Mouse (Mus musculus): ENCODE measurements at regions not wholly inside any gene's neighbourhood (a gene's known extent, or its start where the extent isn't known, plus 50 kb on each side); places are given as distances from the start of the nearest gene placed in this dataset.

DNA sequence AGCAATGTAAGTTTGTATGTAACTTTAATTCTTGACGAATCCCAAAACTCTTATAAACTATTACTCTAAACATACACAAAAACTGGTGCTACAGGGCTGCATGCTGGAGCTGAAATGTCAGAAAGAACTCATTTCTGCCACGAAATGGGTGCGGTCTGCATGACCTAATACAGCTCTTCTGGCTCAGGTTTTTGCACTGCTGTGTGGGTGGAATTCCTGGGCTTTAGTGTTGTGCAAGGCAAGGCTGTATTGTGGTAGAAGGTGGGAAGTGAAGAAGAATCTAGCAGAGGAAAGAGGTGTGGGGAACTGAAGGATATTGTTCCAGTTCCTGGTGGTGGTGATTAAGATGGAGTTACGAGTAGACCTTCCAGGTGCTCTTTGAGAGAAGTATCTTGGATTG lies 476.6 kb upstream of the Zeb2 start:
- DNase-seq = no peak

DNA sequence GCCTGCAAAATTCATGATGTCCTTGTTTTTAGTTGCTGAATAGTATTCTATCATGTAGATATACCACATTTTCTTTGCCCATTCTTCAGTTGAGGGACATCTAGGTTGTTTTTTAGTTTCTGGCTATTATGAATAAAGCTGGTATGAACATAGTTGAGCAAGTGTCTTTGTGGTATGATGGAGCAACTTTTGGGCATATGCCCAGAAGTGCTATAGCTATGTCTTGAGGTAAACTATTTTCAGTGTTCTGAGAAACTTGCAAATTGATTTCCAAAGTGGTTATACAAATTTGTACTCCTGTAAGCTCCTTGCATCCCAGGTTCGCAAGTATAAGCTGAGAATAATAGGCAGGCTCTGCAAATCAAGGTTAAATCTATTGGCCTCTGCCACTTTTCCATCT lies 473.8 kb upstream of the Zeb2 start:
- no peak for DNase-seq

DNA sequence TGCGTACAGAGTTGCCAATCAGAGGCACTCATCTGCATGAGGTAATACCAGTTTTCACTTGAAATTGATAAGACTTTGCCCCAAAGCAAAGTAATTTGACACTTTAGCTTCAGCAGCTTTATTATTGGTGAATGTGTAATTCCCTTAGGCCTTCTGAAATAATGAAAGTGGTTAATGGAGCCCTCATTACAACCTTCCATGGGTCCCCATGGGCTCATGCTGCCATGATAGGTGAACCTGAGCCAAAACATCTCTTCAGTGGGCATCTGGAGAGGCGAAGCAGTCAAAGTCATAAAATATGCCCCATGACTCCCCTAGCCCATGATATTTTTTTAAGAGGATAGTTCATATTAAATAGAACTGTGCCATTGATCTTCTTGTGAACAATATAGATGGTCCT lies 471.1 kb upstream of the Zeb2 start:
- no peak for DNase-seq

DNA sequence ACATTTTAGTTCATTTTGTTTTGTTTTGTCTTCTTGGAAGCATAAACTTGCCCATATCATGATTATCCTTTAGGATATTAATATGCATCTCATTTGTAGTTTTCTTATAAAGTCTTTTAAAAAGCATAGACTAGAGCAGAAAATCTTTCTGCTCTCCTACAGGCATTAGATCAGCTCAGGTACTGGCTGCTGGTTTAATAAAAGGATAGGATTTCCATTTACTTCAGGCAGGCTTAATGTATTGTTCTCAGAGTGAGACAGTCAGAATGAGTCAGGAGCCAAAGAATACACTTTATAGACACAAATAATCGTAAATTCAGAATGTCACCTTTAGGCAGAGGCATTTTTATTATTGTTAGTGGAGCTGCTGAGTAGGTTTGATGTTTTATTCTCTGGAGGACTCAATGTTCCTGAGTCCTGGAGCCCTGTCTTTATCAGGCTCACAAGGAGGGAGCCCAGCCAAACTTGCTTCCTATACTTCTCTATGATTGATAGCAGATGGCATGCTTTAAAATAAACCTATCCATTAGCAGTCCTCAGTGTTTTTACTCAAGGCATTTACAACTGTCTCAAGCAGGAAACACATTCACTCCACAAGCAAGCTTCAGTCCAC lies 469.5 kb upstream of the Zeb2 start:
- DNase-seq = no peak

DNA sequence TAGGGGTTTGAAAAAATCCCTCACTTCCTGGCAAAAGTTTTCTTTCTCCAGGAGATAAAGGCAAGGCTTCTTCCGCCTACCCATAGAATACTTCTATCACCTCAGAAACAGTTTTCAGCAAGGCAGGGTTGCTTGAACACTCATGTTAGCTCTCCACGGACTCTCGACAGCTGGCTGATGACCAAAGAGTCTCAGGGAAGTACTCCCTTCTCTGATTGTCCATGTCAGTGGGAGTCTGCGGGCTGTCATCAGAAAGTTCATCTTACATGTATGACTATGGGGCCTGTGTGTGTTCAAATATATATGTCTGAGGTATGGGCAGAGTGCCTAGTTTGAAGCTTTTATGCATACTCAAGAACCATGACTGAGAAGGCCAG lies 464.3 kb upstream of the Zeb2 start:
- peak; percentile 18 to 31 for DNase-seq

DNA sequence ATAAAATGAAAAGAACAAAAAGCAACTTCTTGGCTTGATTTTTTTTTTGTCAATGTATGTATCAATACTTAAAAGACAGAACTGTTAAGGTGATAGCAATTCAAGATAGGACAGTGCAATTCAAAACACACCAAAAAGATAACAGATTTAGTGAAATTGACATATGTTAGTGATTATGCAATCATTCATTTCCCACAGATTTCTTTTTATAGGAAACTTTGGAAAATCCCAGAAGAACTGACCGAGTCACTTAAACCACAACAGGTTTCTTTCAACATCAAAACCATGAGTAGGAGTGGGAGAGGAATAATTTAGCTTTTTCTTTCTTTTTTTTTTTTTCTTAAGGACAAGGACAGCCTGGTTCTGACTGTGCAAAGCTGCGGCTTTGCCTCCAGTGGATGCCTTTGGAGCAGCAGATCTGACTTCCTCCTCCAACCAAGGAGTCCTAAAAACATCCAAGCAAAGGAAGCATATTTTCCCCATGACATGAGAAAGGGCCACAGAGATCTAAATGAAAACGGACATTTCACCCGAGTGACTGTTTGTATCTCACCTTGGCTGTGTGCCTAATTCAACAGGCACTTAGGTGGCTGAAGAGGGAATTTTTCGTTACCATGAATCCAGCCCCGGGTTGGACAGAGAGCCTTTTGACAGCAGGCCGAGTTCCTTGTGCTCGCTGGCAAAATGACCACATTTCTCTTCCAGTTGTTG lies 463.8 kb upstream of the Zeb2 start:
- DNase-seq = peak; percentile 17 to 43

DNA sequence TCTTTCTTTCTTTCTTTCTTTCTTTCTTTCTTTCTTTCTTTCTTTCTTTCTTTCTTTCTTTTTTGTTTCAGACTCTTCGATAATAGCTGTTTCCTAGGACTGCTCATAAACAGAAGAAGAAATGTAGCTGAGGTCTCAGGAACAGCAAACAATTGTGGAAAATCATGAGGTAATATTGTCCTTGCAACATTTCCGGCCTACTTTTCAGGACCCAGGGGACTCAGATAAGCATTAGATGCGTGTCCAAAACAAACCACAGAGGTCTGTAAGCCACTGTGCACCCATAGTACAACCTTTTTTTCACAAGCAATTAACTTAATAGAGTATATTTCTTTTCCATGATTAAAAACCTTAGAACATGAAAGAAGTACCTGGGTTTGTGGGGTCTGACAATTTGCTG lies 455.7 kb upstream of the Zeb2 start:
- DNase-seq = no peak

DNA sequence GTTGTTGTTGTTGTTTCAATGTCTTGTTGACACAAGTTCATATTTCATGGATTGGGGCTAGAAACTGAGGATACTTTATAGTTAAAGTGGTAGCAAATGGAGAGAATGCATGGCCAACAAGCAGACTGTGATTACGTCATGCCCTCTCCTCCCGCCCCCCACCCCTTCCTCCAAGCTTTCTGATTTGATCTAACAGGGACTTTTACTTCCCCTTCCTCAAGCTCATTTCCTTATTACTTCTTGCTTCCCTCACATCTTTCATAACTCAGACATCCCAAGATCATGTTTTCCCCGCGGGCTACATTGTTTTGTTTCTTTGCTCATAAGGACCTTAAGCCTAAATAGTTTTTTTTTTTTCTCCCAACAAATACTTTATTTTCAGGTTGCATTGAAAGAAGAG lies 437.5 kb upstream of the Zeb2 start:
- no peak for DNase-seq

DNA sequence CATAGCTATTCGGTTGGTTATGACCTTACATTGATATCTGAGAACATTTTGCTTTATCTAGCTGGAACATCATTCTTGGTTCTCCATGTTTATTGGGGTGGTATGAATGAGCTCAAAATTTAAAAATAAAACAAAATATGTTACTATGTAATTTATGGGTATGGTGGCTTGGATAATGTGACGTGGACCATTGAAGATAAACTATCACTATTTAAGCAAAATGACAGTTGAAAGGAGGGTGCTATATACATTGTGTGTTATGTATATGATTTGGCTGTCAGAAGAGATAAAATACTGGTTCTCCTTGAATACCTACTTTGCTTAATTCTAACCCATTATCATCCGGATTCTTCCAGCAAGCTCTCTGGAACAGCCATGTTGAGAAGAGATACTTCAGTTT lies 424.2 kb upstream of the Zeb2 start:
- DNase-seq = no peak

DNA sequence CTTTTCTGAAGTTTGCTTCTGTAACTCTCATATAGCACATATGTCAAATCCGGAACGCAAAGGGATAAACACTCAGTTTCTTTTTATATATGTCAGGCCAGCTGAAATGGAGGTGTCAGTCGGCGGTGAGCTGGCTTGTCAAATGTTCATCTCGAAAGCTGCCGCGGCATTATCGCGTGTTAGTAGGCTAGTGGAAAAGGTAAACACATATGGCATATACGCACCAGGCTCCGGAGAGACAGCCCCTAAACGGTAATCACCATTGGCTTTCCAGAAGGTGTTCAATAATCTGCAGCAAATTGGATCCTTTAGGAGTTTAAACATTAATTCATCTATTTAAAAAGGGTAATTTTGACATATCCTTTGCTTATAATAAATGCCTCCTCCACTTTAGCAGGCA lies 421.8 kb upstream of the Zeb2 start:
- no peak for DNase-seq

DNA sequence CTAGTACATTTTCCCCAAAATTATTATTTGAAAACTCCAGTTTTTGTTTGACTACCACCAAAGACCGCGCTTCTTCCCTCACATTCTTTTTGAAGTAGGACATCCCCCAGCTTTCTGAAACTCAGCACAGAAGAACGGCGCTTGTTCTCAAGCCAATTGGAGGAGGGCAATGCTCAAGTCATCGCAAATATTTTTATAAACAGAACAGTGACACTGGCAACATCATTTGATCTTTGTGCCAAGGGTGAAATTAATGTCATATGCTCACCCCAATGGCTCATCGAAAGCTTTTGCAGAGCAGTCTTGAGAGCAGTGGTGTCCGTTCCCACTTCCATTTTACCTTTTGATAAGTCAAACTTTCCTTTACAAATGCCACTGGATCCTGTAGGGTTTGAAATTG lies 420.5 kb upstream of the Zeb2 start:
- no peak for DNase-seq

DNA sequence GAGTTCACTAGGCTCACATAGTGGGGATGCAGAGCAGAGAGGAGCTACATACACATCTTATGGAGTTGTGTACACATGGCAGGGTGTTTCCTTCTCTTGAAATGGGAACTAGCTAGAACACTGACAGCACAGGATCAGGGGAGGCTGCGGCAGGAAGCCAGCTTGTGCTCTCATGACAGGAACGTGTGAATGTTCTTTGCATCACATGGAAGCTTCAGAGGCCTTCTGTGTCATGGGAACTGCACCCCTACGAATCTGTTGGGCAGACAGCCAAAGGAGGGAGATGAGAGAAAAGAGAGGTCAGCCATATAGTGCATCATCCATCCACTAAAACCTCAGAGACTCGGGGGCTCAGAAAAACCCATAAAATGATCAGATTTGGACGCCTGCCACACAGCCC lies 417.6 kb upstream of the Zeb2 start:
- DNase-seq = peak in 1 of 2 experiments; percentile 12

DNA sequence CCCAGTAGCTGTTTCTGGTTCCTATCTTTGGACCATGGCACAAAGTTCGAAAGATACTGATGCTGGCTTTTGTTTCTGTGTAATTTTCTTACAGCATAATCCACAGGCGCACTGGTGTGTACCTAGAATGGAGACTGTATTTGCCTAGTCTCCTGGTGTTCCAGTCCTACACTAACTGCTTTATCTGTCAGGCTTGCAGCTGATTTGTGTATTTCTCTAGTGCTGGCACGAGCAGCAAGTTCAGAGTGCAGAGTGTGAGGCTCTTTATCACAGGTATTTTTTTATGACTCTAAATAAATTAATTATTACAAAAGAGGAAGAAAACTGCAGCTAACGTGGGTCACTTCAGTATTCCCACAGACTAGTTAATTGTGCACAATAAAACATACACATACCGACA lies 405.1 kb upstream of the Zeb2 start:
- DNase-seq = no peak

DNA sequence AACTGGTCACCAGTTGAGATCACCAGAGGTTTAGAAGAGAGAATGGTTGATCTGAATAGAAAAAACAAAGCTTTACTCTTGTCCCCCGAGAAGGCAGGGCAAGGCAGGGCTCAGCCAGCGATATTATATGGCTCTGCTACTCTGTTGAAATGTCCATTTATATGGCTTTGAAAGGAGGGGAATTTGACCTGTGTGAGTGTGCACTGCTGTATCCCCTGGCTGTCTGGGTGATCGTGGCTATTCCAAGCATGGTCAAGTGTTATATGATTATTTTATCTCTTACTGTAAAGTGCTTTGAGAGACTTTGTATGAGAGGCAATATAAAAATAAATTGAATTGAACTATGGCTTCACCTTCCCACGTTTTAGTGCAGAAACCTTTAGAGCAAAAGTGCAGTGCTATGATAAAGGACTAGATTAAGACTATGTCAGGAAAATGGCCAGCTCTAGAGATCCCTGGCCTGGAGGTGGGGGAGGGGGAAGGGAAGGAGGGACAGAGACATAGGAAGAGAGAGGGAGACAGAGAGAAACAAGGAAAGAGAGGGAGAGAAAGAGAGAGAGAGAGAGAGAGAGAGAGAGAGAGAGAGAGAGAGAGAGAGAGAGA lies 402.5 kb upstream of the Zeb2 start:
- DNase-seq = no peak

DNA sequence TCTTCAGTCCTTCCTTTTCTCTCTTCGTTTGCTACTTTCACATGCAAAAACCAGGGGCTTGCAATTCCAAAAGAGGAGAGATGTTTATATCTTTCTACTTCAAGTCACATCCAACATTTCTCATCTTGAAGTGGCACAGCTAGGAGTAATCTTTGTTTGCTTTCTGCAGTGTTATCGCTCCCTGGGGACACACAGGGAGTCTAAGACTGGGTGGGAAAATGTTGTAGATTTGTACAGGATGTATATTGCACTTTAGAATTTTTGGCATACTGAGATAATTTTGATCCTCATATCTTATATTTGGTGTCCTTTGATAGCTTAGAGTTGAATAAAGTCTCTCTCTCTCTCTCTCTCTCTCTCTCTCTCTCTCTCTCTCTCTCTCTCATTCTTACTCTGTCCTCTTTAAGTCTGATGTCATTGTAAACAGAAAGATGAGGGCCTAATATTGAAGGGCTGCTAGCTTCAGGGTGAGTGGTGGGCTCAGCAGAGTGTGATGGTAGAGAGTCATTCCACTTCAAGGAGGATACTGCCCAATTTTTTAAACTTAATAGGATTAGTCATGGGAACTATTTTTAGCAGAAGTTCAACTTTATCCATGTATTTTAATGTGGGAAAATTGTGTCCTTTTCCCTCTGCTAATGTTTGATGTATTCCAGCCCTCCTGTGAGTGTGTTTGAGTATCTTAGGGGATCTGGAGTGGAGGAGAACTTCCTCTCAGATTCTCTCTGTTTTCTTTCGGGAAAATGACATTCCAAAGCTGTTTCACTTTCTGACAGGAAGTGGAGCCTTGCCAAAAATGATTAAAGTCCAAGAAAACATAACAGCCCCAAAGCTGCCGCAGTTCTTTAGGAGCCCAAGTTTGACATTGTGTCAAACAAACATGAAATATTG lies 397.3 kb upstream of the Zeb2 start:
- peak; percentile 11 to 26 for DNase-seq

DNA sequence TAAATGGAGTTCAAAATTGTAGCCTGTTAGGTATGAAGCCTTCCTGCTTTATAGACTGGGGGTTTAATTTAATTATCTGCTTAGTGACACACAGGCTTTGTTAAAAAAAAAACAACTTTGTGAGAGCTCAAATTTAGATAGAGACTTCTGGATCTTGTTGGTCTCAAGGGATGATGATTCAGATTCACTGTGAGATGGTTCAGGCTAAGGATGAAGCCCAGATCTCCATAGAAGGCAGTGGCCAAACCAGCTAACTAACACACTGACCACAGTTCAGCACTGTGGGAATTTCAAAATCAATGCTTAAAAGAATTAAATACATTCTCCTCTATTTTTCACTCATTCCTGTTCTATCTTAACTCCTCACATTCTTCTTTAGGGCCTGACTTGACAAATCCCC lies 395.7 kb upstream of the Zeb2 start:
- DNase-seq = no peak

DNA sequence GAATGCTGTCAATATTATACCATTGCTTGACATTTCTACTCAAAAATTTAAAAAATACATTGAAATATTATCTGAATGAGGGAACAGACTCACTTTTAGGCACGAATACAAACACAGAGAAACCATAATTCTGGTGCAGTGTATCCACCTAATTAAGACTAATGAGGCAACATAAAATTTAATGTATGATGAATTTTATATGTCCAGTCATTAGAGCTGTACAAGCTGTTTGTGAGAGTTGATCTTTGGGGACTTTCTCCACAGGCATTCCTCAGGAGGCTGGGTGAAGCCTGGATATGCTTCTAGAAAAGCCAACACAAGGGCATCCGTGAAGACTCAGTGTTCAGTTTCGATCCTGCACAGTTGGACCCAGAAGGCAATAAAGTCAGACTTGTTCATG lies 394.6 kb upstream of the Zeb2 start:
- DNase-seq = peak in 1 of 2 experiments; percentile 21

DNA sequence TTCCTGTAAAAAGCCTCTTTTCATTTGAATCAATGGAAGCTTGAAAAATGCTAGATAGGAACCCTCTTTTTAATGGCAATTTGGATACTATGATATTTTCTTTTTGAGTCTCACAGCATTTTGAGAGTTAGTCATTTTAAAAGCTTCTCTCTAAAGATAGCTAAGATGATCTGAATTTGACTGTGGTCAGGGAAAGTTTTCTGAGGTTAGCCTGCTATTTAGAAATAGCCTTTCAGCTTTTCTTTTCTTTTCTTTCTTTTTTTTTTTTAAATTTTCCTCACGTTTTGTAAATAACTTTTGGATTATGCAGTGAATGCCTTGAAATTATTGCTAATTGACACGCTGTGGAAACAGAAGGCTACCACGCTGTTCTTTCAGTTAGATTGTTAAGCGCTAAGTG lies 387.3 kb upstream of the Zeb2 start:
- no peak for DNase-seq

DNA sequence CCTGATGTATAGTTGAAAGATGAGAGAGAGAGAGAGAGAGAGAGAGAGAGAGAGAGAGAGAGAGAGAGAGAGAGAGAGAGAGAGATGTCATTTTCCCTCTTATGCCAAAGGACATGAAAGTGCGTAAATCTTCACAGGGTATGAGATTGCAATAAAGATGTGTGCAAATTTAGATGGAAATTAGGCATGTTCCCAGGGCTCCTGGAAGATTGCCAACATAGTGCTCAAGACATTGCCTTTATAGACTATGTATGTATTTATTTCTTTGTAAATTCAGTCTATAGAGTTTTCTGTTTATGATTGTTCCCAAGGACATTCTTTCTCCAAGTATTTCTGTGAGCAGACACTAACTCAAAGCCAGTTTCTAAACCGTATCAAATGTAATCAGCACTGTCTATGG lies 376.5 kb upstream of the Zeb2 start:
- no peak for DNase-seq

DNA sequence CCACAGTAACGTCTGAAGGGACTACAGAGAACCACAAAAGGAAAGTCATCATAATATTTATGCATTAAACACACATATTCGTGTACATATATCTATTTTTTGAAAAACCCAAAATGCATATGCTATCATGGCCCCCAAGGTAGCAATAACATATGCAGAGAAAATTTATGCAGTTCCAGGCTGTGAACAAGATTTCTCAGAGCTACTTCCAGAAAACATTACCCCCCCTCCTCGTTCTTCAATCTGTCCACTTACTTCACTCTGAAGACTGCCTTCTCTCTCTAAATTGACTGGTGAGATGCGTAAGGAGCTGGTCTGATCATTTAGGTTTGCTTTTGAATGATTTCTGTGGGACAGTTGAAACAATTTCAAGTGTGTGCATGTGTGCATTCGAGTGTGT lies 369.3 kb upstream of the Zeb2 start:
- DNase-seq = no peak

DNA sequence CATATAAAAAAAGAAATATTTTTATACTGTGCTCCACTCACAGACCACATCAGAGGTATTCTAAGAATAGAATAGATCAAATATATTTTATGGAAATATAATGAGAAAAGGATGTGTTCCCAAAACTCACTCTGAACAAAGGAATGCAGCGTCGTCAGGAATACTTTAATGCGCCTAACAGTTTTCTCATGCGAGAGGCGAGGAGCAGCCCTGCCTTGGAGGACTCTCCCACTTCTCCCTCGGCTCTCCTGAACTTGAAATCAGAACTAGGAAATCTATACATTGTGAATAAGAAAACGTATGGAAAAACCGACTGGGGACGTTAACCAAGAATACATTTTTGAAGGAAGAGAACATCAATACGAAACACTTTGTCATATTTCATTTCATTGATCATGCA lies 368.3 kb upstream of the Zeb2 start:
- no peak for DNase-seq

DNA sequence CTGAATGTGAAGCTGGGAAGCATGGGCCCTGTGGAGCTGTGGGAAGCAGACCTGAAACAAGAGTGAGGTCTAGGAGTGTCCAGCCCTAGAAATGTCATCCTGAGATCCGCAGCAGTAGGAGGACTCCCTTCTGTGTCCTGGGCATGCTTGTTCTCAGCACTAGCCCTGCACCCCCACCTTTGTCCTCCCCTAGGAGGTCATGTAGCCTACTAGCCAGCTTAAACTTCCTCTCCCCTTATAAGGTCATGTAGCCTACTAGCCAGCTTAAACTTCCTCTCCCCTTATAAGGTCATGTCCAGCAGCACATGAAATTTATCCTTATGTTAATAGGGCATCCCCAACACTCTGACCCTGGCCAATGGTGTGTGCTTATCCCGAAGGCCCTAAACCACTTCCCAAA lies 363.5 kb upstream of the Zeb2 start:
- DNase-seq = no peak

DNA sequence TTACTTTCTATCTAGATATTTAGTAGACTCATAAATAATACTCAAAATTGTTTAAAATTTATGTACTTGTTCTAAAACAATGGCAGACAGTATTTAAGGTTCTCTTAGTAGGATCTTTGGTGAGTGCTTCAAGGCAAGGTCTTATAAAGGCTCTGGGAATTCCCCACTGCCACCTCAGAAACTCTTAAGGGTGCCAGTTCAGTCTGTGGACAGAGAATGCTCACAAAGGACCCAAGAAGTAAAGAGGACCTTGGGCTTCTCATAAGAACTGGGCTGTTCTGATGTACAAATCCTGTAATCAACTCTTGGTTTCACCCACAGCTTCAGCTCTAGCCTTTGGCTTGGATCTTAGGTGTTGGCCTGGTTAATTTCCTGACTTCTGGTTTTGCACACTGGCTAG lies 358.8 kb upstream of the Zeb2 start:
- no peak for DNase-seq

DNA sequence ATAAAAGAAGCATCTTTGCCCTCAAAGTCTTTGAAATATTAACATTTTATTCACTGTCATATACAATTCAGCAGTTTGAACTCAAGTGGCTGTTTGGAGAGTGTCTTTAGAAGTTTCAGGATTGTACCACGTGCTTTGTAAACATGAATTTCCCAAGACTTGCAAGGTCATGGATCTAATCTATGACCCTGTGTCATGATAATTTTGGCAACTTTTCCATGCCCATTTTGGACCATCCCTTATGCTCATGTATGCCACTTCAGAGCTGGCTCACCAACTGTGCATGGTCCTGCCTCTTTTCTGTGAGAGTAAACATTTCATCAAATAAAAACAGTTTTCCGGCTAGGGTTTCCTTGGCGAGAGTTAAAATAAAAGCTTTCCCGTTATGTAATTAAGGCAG lies 347.1 kb upstream of the Zeb2 start:
- no peak for DNase-seq

Data from kidney, postnatal 4 days (tissue).